Mouse (Mus musculus) thymus, adult 2 months (tissue): ENCODE results near the gene Itgb1bp1. TPM values are rescaled to one million over a fixed set of nuclear protein-coding genes. Genes with fewer than 3 reads are reported as not detected.

ENCODE experiments used
- DNase-seq: peaks from one replicate; pipeline ENCODE4 v3.0.0; 2021
- H3K27ac ChIP-seq: fragments of 200-500 bp; 2 replicates; pipeline ENCODE4 v1.5.1; 2012; ENCODE audit warnings: low read length, control low read depth; ENCODE audit not compliant: control insufficient read depth, insufficient read depth
- H3K27me3 ChIP-seq: fragments of 200-500 bp; 2 replicates; pipeline ENCODE4 v1.6.1; 2012; ENCODE audit warnings: mild to moderate bottlenecking, low read length, moderate library complexity, mixed read lengths; ENCODE audit not compliant: control insufficient read depth, insufficient read depth
- H3K36me3 ChIP-seq: fragments of 200-500 bp; 2 replicates; pipeline ENCODE4 v1.6.1; 2012; ENCODE audit warnings: mild to moderate bottlenecking, low read length, moderate library complexity; ENCODE audit not compliant: control insufficient read depth, insufficient read depth
- H3K4me1 ChIP-seq: fragments of 200-500 bp; replicated peaks from 2 replicates; pipeline ENCODE4 v1.6.1; 2012; ENCODE audit warnings: low read length; ENCODE audit not compliant: control insufficient read depth, insufficient read depth
- H3K4me3 ChIP-seq: fragments of 200-500 bp; 2 replicates; pipeline ENCODE4 v1.5.1; 2012; ENCODE audit warnings: mild to moderate bottlenecking, low read length, control low read depth, moderate library complexity; ENCODE audit not compliant: control insufficient read depth, insufficient read depth
- CTCF ChIP-seq: fragments of 200-500 bp; IDR thresholded peaks from 2 replicates; pipeline ENCODE4 v1.5.1; 2012; ENCODE audit warnings: mild to moderate bottlenecking, control low read depth, low read length, moderate library complexity, borderline replicate concordance; ENCODE audit not compliant: control insufficient read depth, poor library complexity, insufficient read depth; ENCODE audit errors: extremely low read depth
- POLR2A ChIP-seq: fragments of 200-500 bp; IDR thresholded peaks from 2 replicates; pipeline ENCODE4 v1.6.1; 2012; ENCODE audit warnings: mild to moderate bottlenecking, low read length, control low read depth, moderate library complexity; ENCODE audit not compliant: control insufficient read depth, poor library complexity, insufficient read depth; ENCODE audit errors: extremely low read depth
- WGBS: fragments of 180-500 bp; shearing (Covaris S2); methylation state at CpG from one replicate; pipeline ENCODE4 v1.1.7; 2018; 5-methylcytosine and 5-hydroxymethylcytosine counted together
- polyA plus RNA-seq: library from polyadenylated mRNA; depleted of rRNA; stranded (reverse); fragments of >200 nt; gene quantifications from 2 replicates; pipeline ENCODE4 v1.2.3, GENCODE M21; 2012

The Itgb1bp1 gene
- polyA plus RNA-seq, 1 experiment: 16.2 TPM

GRCm38 (mm10) chr12:21286712-21287650 lies 897 bp upstream of the Itgb1bp1 start:
- Histone ChIP-seq H3K4me3 (peak overlapping the region; percentile 87), H3K27ac (peak overlapping the region; percentile 80), H3K27me3 (no peaks in the 10 kb centered on the region), H3K4me1 (peaks cover 5% of the 10 kb centered on the region), H3K36me3 (peaks cover 9% of the 10 kb centered on the region; the same call in 1 of the 2 replicates)
- WGBS: 9% methylated on average over 18 of the region's 18 CpGs
- peak; percentile 34 for DNase-seq
- TF ChIP-seq CTCF (no peak), POLR2A (no peak)

- no peaks in the 10 kb centered on the region for H3K27me3 ChIP-seq
- under 1% methylated on average over 47 of the region's 47 CpGs for WGBS
- peak overlapping the region; percentile 87 for H3K4me3 ChIP-seq
- TF ChIP-seq CTCF (no peak), POLR2A (no peak; the same call in 1 of the 2 replicates)
- no peaks in the 10 kb centered on the region for H3K36me3 ChIP-seq
- peaks cover 5% of the 10 kb centered on the region for H3K4me1 ChIP-seq
- DNase-seq: no peak
- peak overlapping the region; percentile 48 for H3K27ac ChIP-seq
Observed at GRCm38 (mm10) chr12:21285508-21286242, 409 bp downstream of the Itgb1bp1 start.

- TF ChIP-seq CTCF (no peak), POLR2A (no peak)
- no peaks in the 10 kb centered on the region for H3K27me3 ChIP-seq
- 66% methylated on average over 11 of the region's 11 CpGs for WGBS
Observed at GRCm38 (mm10) chr12:21284761-21285441, 1.2 kb downstream of the Itgb1bp1 start, which contains the start of gene Cpsf3. Cpsf3 (plus strand) TSS chr12:21285391.

GRCm38 (mm10) chr12:21277352-21277864 lies 8.7 kb downstream of the Itgb1bp1 start:
- DNase-seq: no peak
- H3K27me3 ChIP-seq: no peaks in the 10 kb centered on the region
- TF ChIP-seq CTCF (no peak), POLR2A (no peak)
- H3K36me3 ChIP-seq: peaks cover 9% of the 10 kb centered on the region
- WGBS: 98% methylated on average over 1 of the region's 1 CpGs
- H3K4me1 ChIP-seq: no peaks in the 10 kb centered on the region
- no peak overlapping the region for H3K27ac ChIP-seq
- no peak overlapping the region for H3K4me3 ChIP-seq

More at GRCm38 (mm10) chr12:21284761-21285441, 1.2 kb downstream of the Itgb1bp1 start, which contains the start of gene Cpsf3:
- H3K4me1 ChIP-seq: peaks cover 5% of the 10 kb centered on the region
- no peak for DNase-seq
- H3K36me3 ChIP-seq: no peaks in the 10 kb centered on the region
- H3K4me3 ChIP-seq: peak within 1 kb of the TSS; percentile 87
- peak within 1 kb of the TSS; percentile 80 for H3K27ac ChIP-seq

GRCm38 (mm10) chr12:21274446-21274845 lies 11.6 kb downstream of the Itgb1bp1 start:
- Histone ChIP-seq H3K4me1 (no peaks in the 10 kb centered on the region), H3K27ac (no peak overlapping the region), H3K27me3 (no peaks in the 10 kb centered on the region), H3K36me3 (peaks cover 30% of the 10 kb centered on the region), H3K4me3 (no peak overlapping the region)
- no peak for TF ChIP-seq CTCF
- TF ChIP-seq POLR2A: no peak
- WGBS: 95% methylated on average over 7 of the region's 7 CpGs
- no peak for DNase-seq

- WGBS: 96% methylated on average over 8 of the region's 8 CpGs
- Histone ChIP-seq H3K27ac (no peak overlapping the region), H3K4me3 (no peak overlapping the region), H3K36me3 (peaks cover 29% of the 10 kb centered on the region), H3K27me3 (no peaks in the 10 kb centered on the region), H3K4me1 (no peaks in the 10 kb centered on the region)
- DNase-seq: no peak
- TF ChIP-seq POLR2A (no peak), CTCF (no peak)
Observed at GRCm38 (mm10) chr12:21268083-21268616, 17.9 kb downstream of the Itgb1bp1 start.
